Mouse (Mus musculus) CH12.LX (cell line): ENCODE data around the gene Rhbdl1. TPM values are rescaled to one million over a fixed set of nuclear protein-coding genes. Genes with fewer than 3 reads are reported as not detected.

Experiments
- DNase-seq: peaks from one replicate; pipeline ENCODE4 v3.0.0-alpha.2; 2013; ENCODE audit errors: extremely low read depth
- H3K27ac ChIP-seq: 2 replicates; pipeline ENCODE4 v1.5.1; 2012; ENCODE audit warnings: low read depth, mild to moderate bottlenecking, control low read depth, moderate library complexity; ENCODE audit not compliant: insufficient read depth
- H3K27me3 ChIP-seq: replicated peaks from 2 replicates; pipeline ENCODE3; 2012; ENCODE audit warnings: inconsistent platforms
- H3K36me3 ChIP-seq, 2 experiments: replicated peaks in 1 of 2; 2 replicates each; pipeline versions ENCODE3 to v1.6.1; 2012; ENCODE audit warnings: inconsistent platforms in 1 of 2, low read length in 1 of 2, mild to moderate bottlenecking in 1 of 2, mixed read lengths in 1 of 2, moderate library complexity in 1 of 2; ENCODE audit not compliant: control insufficient read depth in 1 of 2, insufficient read depth in 1 of 2
- H3K4me1 ChIP-seq, 2 experiments: 2 replicates each; pipeline ENCODE4 v1.6.1; 2012; ENCODE audit warnings: inconsistent platforms in 1 of 2, moderate library complexity in 1 of 2; ENCODE audit not compliant: insufficient read depth in 2 of 2, control insufficient read depth in 1 of 2
- H3K4me2 ChIP-seq: 2 replicates; pipeline ENCODE4 v1.6.1; 2012; ENCODE audit warnings: low read depth, mild to moderate bottlenecking, control low read depth; ENCODE audit not compliant: poor library complexity, insufficient read depth, severe bottlenecking
- H3K4me3 ChIP-seq, 3 experiments: fragments of 150-350 bp in 1 of 3; sonication (generic) in 1 of 3; replicated peaks in 1 of 3; 2 replicates each; pipeline versions ENCODE3 to v1.5.1; 2011 to 2012; ENCODE audit warnings: low read depth in 2 of 3, low read length in 2 of 3, mild to moderate bottlenecking in 2 of 3, moderate library complexity in 2 of 3, control low read depth in 1 of 3, improper control_type of control experiment in 1 of 3, inconsistent platforms in 1 of 3, mixed read lengths in 1 of 3; ENCODE audit not compliant: poor library complexity in 1 of 3
- H3K79me2 ChIP-seq: replicated peaks from 2 replicates; pipeline ENCODE4 v1.6.1; 2012; ENCODE audit warnings: mild to moderate bottlenecking, moderate library complexity; ENCODE audit not compliant: control insufficient read depth, poor library complexity, insufficient read depth, severe bottlenecking; ENCODE audit errors: extremely low read depth
- H3K9ac ChIP-seq: 2 replicates; pipeline ENCODE4 v1.6.1; 2012; ENCODE audit warnings: low read depth, mild to moderate bottlenecking, control low read depth, moderate library complexity; ENCODE audit not compliant: insufficient read depth
- H3K9me3 ChIP-seq: replicated peaks from 2 replicates; pipeline ENCODE3; 2012; ENCODE audit warnings: low read length, inconsistent platforms, mixed read lengths
- BHLHE40 ChIP-seq: IDR thresholded peaks from 2 replicates; pipeline ENCODE4 v1.6.1; 2011; ENCODE audit warnings: mild to moderate bottlenecking, low read depth, low read length, improper control_type of control experiment
- CHD1 ChIP-seq: IDR thresholded peaks from 2 replicates; pipeline ENCODE4 v1.6.1; 2012; ENCODE audit warnings: low read depth, low read length, improper control_type of control experiment, inconsistent platforms
- EP300 ChIP-seq: IDR thresholded peaks from 2 replicates; pipeline ENCODE4 v1.6.1; 2011; ENCODE audit warnings: low read length, improper control_type of control experiment
- GABPA ChIP-seq: IDR thresholded peaks from 2 replicates; pipeline ENCODE4 v1.6.1; 2012; ENCODE audit warnings: low read depth, low read length, improper control_type of control experiment, inconsistent platforms; ENCODE audit not compliant: insufficient replicate concordance
- IRF4 ChIP-seq: IDR thresholded peaks from 2 replicates; pipeline ENCODE4 v1.6.1; 2014; ENCODE audit warnings: low read depth, mild to moderate bottlenecking, inconsistent platforms, low read length, improper control_type of control experiment
- MAZ ChIP-seq: IDR thresholded peaks from 2 replicates; pipeline ENCODE4 v1.6.1; 2012; ENCODE audit warnings: low read depth, mild to moderate bottlenecking, inconsistent platforms, low read length, improper control_type of control experiment, moderate library complexity
- MYC ChIP-seq: IDR thresholded peaks from 2 replicates; pipeline ENCODE4 v1.6.1; 2011; ENCODE audit warnings: low read depth, mild to moderate bottlenecking, improper control_type of control experiment, low read length
- NRF1 ChIP-seq: IDR thresholded peaks from 2 replicates; pipeline ENCODE4 v1.6.1; 2014; ENCODE audit warnings: low read depth, mild to moderate bottlenecking, inconsistent platforms, low read length, improper control_type of control experiment, moderate library complexity
- POLR2A ChIP-seq: IDR thresholded peaks from 2 replicates; pipeline ENCODE4 v1.6.1; 2011; ENCODE audit warnings: low read depth, mild to moderate bottlenecking, improper control_type of control experiment, low read length
- RCOR1 ChIP-seq: conservative IDR thresholded peaks from 2 replicates; pipeline ENCODE4 v1.6.1; 2012; ENCODE audit warnings: low read depth, mild to moderate bottlenecking, inconsistent platforms, low read length, improper control_type of control experiment
- SIN3A ChIP-seq: IDR thresholded peaks from 2 replicates; pipeline ENCODE4 v1.6.1; 2012; ENCODE audit warnings: low read length, improper control_type of control experiment, inconsistent platforms
- UBTF ChIP-seq: IDR thresholded peaks from 2 replicates; pipeline ENCODE4 v1.6.1; 2012; ENCODE audit warnings: low read depth, mild to moderate bottlenecking, inconsistent platforms, low read length, improper control_type of control experiment, moderate library complexity
- USF2 ChIP-seq: conservative IDR thresholded peaks from 2 replicates; pipeline ENCODE4 v1.6.1; 2011; ENCODE audit warnings: low read depth, low read length, improper control_type of control experiment
- dilution Hi-C: fragments of 300-500 bp; cut with MboI; formaldehyde crosslinking; loops from 2 replicates; pipeline ENCODE4 v1.14.3; 2020; ENCODE audit warnings: low sequenced_read_pairs; ENCODE audit not compliant: extremely low pct_unique_long_range_greater_than_20kb, extremely low pct_ligation_motif_present
- in situ Hi-C: fragments of 300-500 bp; cut with MboI; formaldehyde crosslinking; loops from 3 replicates; pipeline ENCODE4 v1.14.3; 2019; ENCODE audit warnings: low sequenced_read_pairs, low pct_ligation_motif_present, low pct_unique_long_range_greater_than_20kb, mixed read lengths
- polyA plus RNA-seq: library from polyadenylated mRNA; unstranded; fragments of >175 nt; gene quantifications from 2 replicates; pipeline ENCODE4 v1.2.1, GENCODE M21; 2012; ENCODE audit warnings: low read depth; ENCODE audit not compliant: insufficient read length
- total RNA-seq, 2 experiments: library from RNA; depleted of rRNA; stranded (reverse); fragments of 300-350 nt in 1 of 2; fragments of >200 nt in 1 of 2; gene quantifications; 2 replicates each; pipeline ENCODE4 v1.2.3; 2012 to 2014

Gene Rhbdl1
- total and polyA plus RNA-seq, 3 experiments: 1.9 to 2.8 TPM; not detected in 1

DNA sequence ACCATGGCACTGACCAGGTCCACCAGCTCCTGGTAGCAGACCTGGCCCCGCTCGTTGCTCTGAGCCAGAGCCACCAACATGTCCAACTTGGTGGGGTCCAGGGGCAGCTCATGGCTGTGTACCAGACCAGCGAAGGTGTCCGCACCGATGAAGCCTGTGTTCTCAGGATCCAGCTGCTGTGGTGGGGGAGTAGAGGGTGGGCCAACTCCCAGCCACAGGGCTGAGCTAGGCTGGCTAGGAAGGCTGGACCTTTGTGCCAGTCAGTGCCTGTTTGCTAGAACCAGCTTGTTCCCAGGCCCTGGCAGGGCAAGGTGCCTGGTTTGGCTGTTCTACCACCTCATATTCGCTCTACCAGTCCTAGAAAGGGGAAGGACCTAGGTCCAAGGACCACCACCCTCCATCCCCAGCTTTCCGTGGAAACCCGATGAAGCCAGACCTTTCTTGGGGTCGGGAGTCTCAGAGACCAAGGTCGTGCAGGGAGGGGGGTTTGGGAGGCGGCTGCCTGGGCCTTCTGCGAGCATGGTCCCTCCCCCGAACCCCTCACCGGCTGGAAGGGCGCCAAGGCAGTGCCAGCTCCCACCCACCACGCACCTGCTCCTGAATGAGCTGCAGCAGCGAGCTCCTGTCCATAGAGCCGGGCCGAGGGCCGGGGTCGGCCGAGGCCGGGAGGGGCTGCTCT is 559 bp downstream of the Rhbdl1 start:
- peaks cover 9% of the 10 kb centered on the region for H3K79me2 ChIP-seq
- H3K4me1 ChIP-seq: peaks cover 13 to 24% of the 10 kb centered on the region in 2 experiments
- H3K9ac ChIP-seq: no peak overlapping the region
- no peaks in the 10 kb centered on the region for H3K9me3 ChIP-seq
- H3K4me3 ChIP-seq: no peak overlapping the region
- dilution Hi-C loops: no loop called here
- H3K27ac ChIP-seq: no peak overlapping the region
- TF ChIP-seq CHD1: no peak
- no peak for TF ChIP-seq UBTF
- H3K27me3 ChIP-seq: no peaks in the 10 kb centered on the region
- no peak overlapping the region for H3K4me2 ChIP-seq
- peaks cover 65 to 76% of the 10 kb centered on the region in 2 experiments for H3K36me3 ChIP-seq
- in situ Hi-C loops: no loop called here
- no peak for DNase-seq

GRCm38 (mm10) chr17:25835816-25836215 is 1.3 kb downstream of the Rhbdl1 start:
- dilution Hi-C loops: no loop called here
- H3K9ac ChIP-seq: no peak overlapping the region
- H3K36me3 ChIP-seq: peaks cover 64 to 76% of the 10 kb centered on the region in 2 experiments
- H3K4me2 ChIP-seq: no peak overlapping the region
- TF ChIP-seq GABPA (no peak), BHLHE40 (no peak), NRF1 (no peak), MYC (no peak), SIN3A (no peak), POLR2A (no peak)
- TF ChIP-seq, all 38 proteins: peak for 0
- Histone ChIP-seq H3K27ac (no peak overlapping the region), H3K4me1 (peaks cover 16 to 31% of the 10 kb centered on the region in 2 experiments), H3K79me2 (peaks cover 14% of the 10 kb centered on the region), H3K9me3 (no peaks in the 10 kb centered on the region), H3K4me3 (no peak overlapping the region), H3K27me3 (no peaks in the 10 kb centered on the region)
- no peak for DNase-seq
- in situ Hi-C loops: no loop called here

DNA sequence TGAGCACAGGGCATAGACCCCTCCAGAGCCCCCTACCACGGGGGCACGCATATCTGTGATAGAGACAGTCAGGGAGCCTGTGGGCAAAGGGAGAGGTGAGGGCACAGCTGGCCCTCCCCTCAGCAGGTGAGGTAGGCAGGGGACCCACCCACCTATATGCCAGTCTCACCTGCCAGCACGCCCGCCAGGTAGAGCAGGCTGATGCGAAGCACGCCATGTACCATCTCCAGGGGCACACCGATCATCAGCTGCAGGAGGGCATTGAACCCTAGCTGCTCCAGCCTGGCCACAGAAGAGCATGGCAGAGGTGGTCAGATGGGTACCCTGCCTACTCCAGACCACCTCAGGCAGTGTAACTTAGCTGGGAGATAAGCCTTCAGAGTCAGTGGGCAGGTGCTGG is 1.8 kb downstream of the Rhbdl1 start:
- Histone ChIP-seq H3K27ac (no peak overlapping the region), H3K4me3 (no peak overlapping the region), H3K4me2 (no peak overlapping the region), H3K9me3 (no peaks in the 10 kb centered on the region), H3K27me3 (no peaks in the 10 kb centered on the region), H3K79me2 (peaks cover 14% of the 10 kb centered on the region), H3K4me1 (peaks cover 16 to 35% of the 10 kb centered on the region in 2 experiments), H3K36me3 (peaks cover 64 to 76% of the 10 kb centered on the region in 2 experiments), H3K9ac (no peak overlapping the region)
- TF ChIP-seq MAZ: no peak
- no peak for TF ChIP-seq USF2
- TF ChIP-seq IRF4: no peak
- no peak for TF ChIP-seq EP300
- no peak for TF ChIP-seq NRF1
- TF ChIP-seq RCOR1: no peak
- in situ Hi-C loops: no loop called here
- dilution Hi-C loops: no loop called here
- DNase-seq: no peak
